Mouse (Mus musculus) kidney, embryonic 14.5 days (tissue): ENCODE measurements around the gene Ier5. TPM values are rescaled to one million over a fixed set of nuclear protein-coding genes. Genes with fewer than 3 reads are reported as not detected.

Source experiments
- ATAC-seq: fragments of 200-750 bp; cut with Nextera tagmentation; 2 replicates; pipeline ENCODE4 v1.8.0; 2017; ENCODE audit warnings: moderate number of reproducible peaks, mild to moderate bottlenecking, moderate TSS enrichment, moderate library complexity; ENCODE audit not compliant: low FRiP score, low TSS enrichment
- H3K27ac ChIP-seq: fragments of 300-500 bp; sonication (generic); 2 replicates; pipeline ENCODE4 v1.5.1; 2014; ENCODE audit warnings: low read depth, mild to moderate bottlenecking, low read length, moderate library complexity, mixed read lengths
- H3K27me3 ChIP-seq: fragments of 300-500 bp; sonication (generic); 2 replicates; pipeline ENCODE4 v1.6.1; 2014; ENCODE audit warnings: mild to moderate bottlenecking, low read length; ENCODE audit not compliant: control insufficient read depth, insufficient read depth
- H3K36me3 ChIP-seq: fragments of 300-500 bp; sonication (generic); 2 replicates; pipeline ENCODE4 v1.6.1; 2014; ENCODE audit warnings: low read length, mixed read lengths; ENCODE audit not compliant: control insufficient read depth, insufficient read depth
- H3K4me1 ChIP-seq: fragments of 300-500 bp; sonication (generic); 2 replicates; pipeline ENCODE4 v1.6.1; 2014; ENCODE audit warnings: low read length, mixed read lengths; ENCODE audit not compliant: control insufficient read depth, insufficient read depth
- H3K4me2 ChIP-seq: fragments of 300-500 bp; sonication (generic); replicated peaks from 2 replicates; pipeline ENCODE4 v1.6.1; 2014; ENCODE audit warnings: low read depth, mild to moderate bottlenecking, low read length
- H3K4me3 ChIP-seq: fragments of 300-500 bp; sonication (generic); 2 replicates; pipeline ENCODE4 v1.5.1; 2014; ENCODE audit warnings: mild to moderate bottlenecking, low read length
- H3K9ac ChIP-seq: fragments of 300-500 bp; sonication (generic); 2 replicates; pipeline ENCODE4 v1.6.1; 2014; ENCODE audit warnings: low read depth, mild to moderate bottlenecking, low read length, moderate library complexity
- H3K9me3 ChIP-seq: fragments of 300-500 bp; sonication (generic); 2 replicates; pipeline ENCODE4 v1.6.1; 2016; ENCODE audit warnings: low read length; ENCODE audit not compliant: control insufficient read depth
- WGBS: fragments of 180-500 bp; shearing (Covaris S2); extraction: QIAGEN DNeasy Blood & Tissue Kit; methylation state at CpG from one replicate; pipeline ENCODE4 v1.1.7; 2014; 5-methylcytosine and 5-hydroxymethylcytosine counted together
- polyA plus RNA-seq: library from polyadenylated mRNA; unstranded; fragments of >200 nt; fragmentation: Nextera tagmentation; extraction: Ambion mirVana; gene quantifications from 2 replicates; pipeline ENCODE4 v1.2.1, GENCODE M21; 2014

The Ier5 gene
- polyA plus RNA-seq, 1 experiment from 2014 or later: 13.1 TPM

DNA sequence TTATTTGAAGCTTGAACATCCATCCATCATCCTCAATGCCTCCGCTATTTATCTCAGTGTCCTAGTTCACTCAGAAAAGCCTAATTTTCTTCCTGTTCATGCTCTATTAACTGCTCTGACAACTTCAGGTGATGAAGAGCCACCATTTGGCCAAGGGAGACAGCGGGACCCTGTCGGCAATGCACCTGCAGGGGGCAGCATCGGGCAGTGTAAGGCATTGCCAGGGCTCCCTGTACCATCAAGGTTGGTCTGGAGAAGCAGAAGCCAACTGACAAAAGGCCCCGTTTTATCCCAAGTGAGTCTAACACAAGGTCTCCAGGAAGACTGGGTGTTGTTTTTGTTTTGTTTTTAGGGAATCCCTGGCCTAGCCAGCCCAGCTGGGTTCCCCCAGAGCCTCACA, 50.5 kb downstream of the Ier5 start:
- H3K4me2 ChIP-seq: no peak overlapping the region
- no peaks in the 10 kb centered on the region for H3K36me3 ChIP-seq
- ATAC-seq: peak; percentile 74
- no peaks in the 10 kb centered on the region for H3K9me3 ChIP-seq
- no peaks in the 10 kb centered on the region for H3K27me3 ChIP-seq
- H3K4me1 ChIP-seq: peaks cover 38% of the 10 kb centered on the region
- 2% methylated on average over 5 of the region's 5 CpGs for WGBS
- H3K27ac ChIP-seq: no peak overlapping the region
- H3K4me3 ChIP-seq: no peak overlapping the region
- H3K9ac ChIP-seq: no peak overlapping the region

Other genes with a start within 250 kb of the Ier5 start
- 0.04 and 0.09 TPM in 2 replicates for gene Cacna1e, start 215.1 kb downstream of the Ier5 start, polyA plus RNA-seq
- 4.6 and 4.8 TPM in 2 replicates for gene Mr1, start 47.2 kb upstream of the Ier5 start, polyA plus RNA-seq
- 69.2 and 86.8 TPM in 2 replicates for gene Stx6, start 59.1 kb upstream of the Ier5 start, polyA plus RNA-seq
- 4.7 and 4.9 TPM in 2 replicates for gene BC034090, start 144.8 kb upstream of the Ier5 start, polyA plus RNA-seq